Mouse (Mus musculus) cortical plate, adult 2 months (tissue): Measurements from ENCODE around the gene Heg1.

Source experiments
- CTCF ChIP-seq: fragments of 200-500 bp; IDR thresholded peaks from 2 replicates; pipeline ENCODE4 v1.5.1; 2011; ENCODE audit warnings: mild to moderate bottlenecking, control low read depth, low read length; ENCODE audit not compliant: insufficient read depth; ENCODE audit errors: extremely low read depth
- POLR2A ChIP-seq: fragments of 200-500 bp; IDR thresholded peaks from 2 replicates; pipeline ENCODE4 v1.6.1; 2011; ENCODE audit warnings: mild to moderate bottlenecking, low read length, control low read depth; ENCODE audit not compliant: insufficient read depth; ENCODE audit errors: extremely low read depth

- TF ChIP-seq POLR2A (no peak), CTCF (no peak)
These were observed 88.6 kb downstream of the Heg1 start for GRCm38 (mm10) chr16:33772809-33773208.
